ENCODE assay signal across 8 mouse cellular contexts in the genomic region with DNA sequence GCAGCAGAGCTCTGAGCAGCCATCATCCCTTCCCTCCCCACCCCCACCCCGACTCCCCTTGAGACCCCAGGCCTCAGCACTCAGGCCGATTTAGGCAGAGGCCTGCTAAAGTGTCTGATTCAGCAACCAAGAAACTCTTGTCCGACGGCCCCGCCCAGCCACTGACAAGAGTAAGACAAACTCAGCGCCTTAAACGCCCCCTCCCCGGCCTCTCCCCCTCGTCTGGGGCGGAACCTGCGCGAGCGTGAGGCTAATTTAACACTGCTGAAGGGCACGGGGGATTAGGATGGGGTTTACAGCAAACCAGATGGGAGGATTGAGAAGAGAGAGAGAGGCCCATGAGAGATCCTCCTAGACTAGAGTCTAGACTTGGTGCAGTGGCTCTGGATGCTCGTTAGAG.
DNase-seq lines count a peak whose midpoint lies in the region; ATAC-seq and TF ChIP-seq lines count a peak whose summit lies in the region.

No protein-coding gene starts in this region.

- H3K27me3 ChIP-seq in kidney, postnatal 0 days (ENCODE audit: insufficient read depth, low read length), result no peaks in the 10 kb centered on the region
- no peaks in the 10 kb centered on the region for H3K27me3 ChIP-seq in midbrain, embryonic 12.5 days

- H3K9me3 ChIP-seq in kidney, postnatal 0 days (replicated peaks; ENCODE audit: low read length), result no peaks in the 10 kb centered on the region
- no peaks in the 10 kb centered on the region for H3K9me3 ChIP-seq in midbrain, embryonic 12.5 days

- ATAC-seq in kidney, postnatal 0 days (replicated peaks; ENCODE audit: low FRiP score, low read depth), result peak; percentile 18; the same call in 1 of the 2 replicates
- ATAC-seq in midbrain, embryonic 12.5 days (ENCODE audit: low FRiP score, low read depth), result peak; percentile 52; the same call in 1 of the 2 replicates

- H3K36me3 ChIP-seq in kidney, postnatal 0 days (ENCODE audit: insufficient read depth, low read length), result no peaks in the 10 kb centered on the region
- no peaks in the 10 kb centered on the region for H3K36me3 ChIP-seq in midbrain, embryonic 12.5 days

- DNase-seq in kidney, postnatal 0 days (ENCODE audit: low spot score), result peak; percentile 57
- DNase-seq in kidney, adult 11 months, result no peak
- peak; percentile 81 for DNase-seq in embryo, embryonic 10.5 days (ENCODE audit: low spot score)
- peak; percentile 69 for DNase-seq in heart, postnatal 4 days
- no peak for DNase-seq in layer of hippocampus, postnatal 14 days (ENCODE audit: low spot score in 2 of 2)
- DNase-seq in layer of hippocampus, postnatal 10 days (ENCODE audit: low spot score in 2 of 2), result no peak
- DNase-seq in right cerebral cortex, postnatal 25 days, result no peak

- H3K4me1 ChIP-seq in kidney, postnatal 0 days (replicated peaks; ENCODE audit: insufficient read depth, low read length), result no peaks in the 10 kb centered on the region; the same call in 1 of the 2 replicates
- peaks cover 25% of the 10 kb centered on the region for H3K4me1 ChIP-seq in midbrain, embryonic 12.5 days

- H3K4me2 ChIP-seq in kidney, postnatal 0 days (ENCODE audit: low read length), result no peak overlapping the region
- H3K4me2 ChIP-seq in midbrain, embryonic 12.5 days (replicated peaks), result no peak overlapping the region; the same call in 1 of the 2 replicates

- no peak for TF ChIP-seq CTCF in kidney, postnatal 0 days (IDR thresholded peaks at IDR 0.05; ENCODE audit: low read depth)

- H3K9ac ChIP-seq in kidney, postnatal 0 days (ENCODE audit: low read depth, low read length), result no peak overlapping the region
- peak overlapping the region; percentile 44 for H3K9ac ChIP-seq in midbrain, embryonic 12.5 days (replicated peaks)

- H3K27ac ChIP-seq in kidney, postnatal 0 days, result no peak overlapping the region
- H3K27ac ChIP-seq in midbrain, embryonic 12.5 days (replicated peaks), result no peak overlapping the region

- no peak overlapping the region for H3K4me3 ChIP-seq in kidney, postnatal 0 days (replicated peaks; ENCODE audit: low read depth, low read length)
- no peak overlapping the region for H3K4me3 ChIP-seq in midbrain, embryonic 12.5 days

- WGBS in kidney, postnatal 0 days, result 17% methylated on average over 15 of the region's 15 CpGs
- 4% methylated on average over 15 of the region's 15 CpGs for WGBS in midbrain, embryonic 12.5 days

Comparison
In these comparisons a context has a peak if more than half of its experiments do, and no peak if none do; other contexts are left out.
1. DNase-seq: peak in kidney, postnatal 0 days (single experiment), embryo, embryonic 10.5 days (single experiment) and heart, postnatal 4 days (single experiment); none in kidney, adult 11 months (single experiment), layer of hippocampus, postnatal 14 days (0 of 2), layer of hippocampus, postnatal 10 days (0 of 2) and right cerebral cortex, postnatal 25 days (single experiment).